Mouse (Mus musculus) spleen, adult 2 months (tissue): ENCODE data around the gene Fgfr2.

Experiments used
- CTCF ChIP-seq: fragments of 200-500 bp; IDR thresholded peaks from 2 replicates; pipeline ENCODE4 v1.5.1; 2011; ENCODE audit warnings: mild to moderate bottlenecking, inconsistent platforms; ENCODE audit not compliant: insufficient read depth, insufficient read length, insufficient replicate concordance; ENCODE audit errors: extremely low read depth
- POLR2A ChIP-seq: fragments of 200-500 bp; IDR thresholded peaks from 2 replicates; pipeline ENCODE4 v1.6.1; 2011; ENCODE audit warnings: low read depth, low read length, inconsistent platforms

DNA sequence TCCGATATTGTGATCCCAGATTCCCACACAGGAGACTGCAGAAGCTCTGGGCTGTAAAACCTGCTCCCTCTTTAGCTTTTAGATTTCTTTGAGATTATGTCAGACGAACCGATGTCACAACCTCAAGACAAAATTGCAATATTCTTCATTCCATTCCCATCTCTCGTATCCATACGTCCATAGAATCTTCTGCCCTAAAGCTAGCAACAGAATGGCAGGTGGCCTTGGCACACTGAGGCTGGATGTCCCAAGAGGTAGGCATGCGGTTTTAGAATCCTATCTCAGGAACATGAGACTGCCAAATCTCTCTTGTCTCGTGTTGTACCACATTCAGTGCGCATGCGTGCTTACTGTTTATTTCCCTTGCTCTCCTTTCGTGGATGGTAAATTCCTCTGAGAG is 2757.4 kb downstream of the Fgfr2 start:
- TF ChIP-seq POLR2A, result no peak
- TF ChIP-seq CTCF, result no peak
